Comparison of ENCODE assay signal across 23 mouse cellular contexts in the genomic region with DNA sequence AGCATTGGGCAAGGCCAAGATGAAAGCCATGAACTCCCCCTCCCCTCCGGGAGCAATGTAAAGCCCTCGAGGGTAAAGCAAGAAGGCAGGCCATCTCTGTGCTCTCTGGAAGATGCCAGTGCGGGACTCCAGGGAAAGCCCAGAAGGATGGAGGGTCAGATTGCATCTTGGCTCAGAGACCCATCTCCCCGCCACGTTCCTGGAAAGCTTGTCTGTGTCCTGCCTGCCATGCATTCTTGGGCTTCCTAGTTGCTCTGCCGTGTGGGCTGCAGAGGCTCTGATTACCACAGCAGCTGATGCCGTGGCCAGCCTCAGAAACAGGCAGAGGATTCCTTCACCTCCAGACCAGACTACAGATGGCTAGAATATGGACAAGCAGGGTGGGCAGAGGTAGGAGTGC. TPM values are rescaled to one million over a fixed set of nuclear protein-coding genes. Genes with fewer than 3 reads are reported as not detected.
DNase-seq lines count a peak whose midpoint lies in the region; ATAC-seq and TF ChIP-seq lines count a peak whose summit lies in the region.
"Had no signal": no experiment of that assay in that cellular context is flagged by ENCODE, and none has a peak within 500 bp of the region (broad histone marks: within the 10 kb centered on the region; RNA-seq: fewer than 3 reads in every experiment).

No protein-coding gene starts in this region.

- no peaks in the 10 kb centered on the region for H3K36me3 ChIP-seq in embryonic facial prominence, embryonic 14.5 days (ENCODE audit: control insufficient read depth, insufficient read depth, low read length)
- H3K36me3 ChIP-seq in embryonic facial prominence, embryonic 10.5 days (replicated peaks) = no peaks in the 10 kb centered on the region
- no peaks in the 10 kb centered on the region for H3K36me3 ChIP-seq in myocyte (ENCODE audit: control insufficient read depth, insufficient read depth)
- H3K36me3 ChIP-seq in midbrain, embryonic 10.5 days = no peaks in the 10 kb centered on the region
- H3K36me3 ChIP-seq: forebrain, embryonic 15.5 days; heart, embryonic 15.5 days; hindbrain, embryonic 13.5 days had no signal

- H3K9me3 ChIP-seq in embryonic facial prominence, embryonic 14.5 days (ENCODE audit: control insufficient read depth, low read length) = peaks cover 6% of the 10 kb centered on the region; the same call in 1 of the 2 replicates
- no peaks in the 10 kb centered on the region for H3K9me3 ChIP-seq in embryonic facial prominence, embryonic 10.5 days
- H3K9me3 ChIP-seq in midbrain, embryonic 10.5 days (replicated peaks) = no peaks in the 10 kb centered on the region
- H3K9me3 ChIP-seq: forebrain, embryonic 15.5 days; hindbrain, embryonic 13.5 days had no signal

- H3K9ac ChIP-seq in embryonic facial prominence, embryonic 14.5 days (ENCODE audit: low read depth, low read length) = no peak overlapping the region
- H3K9ac ChIP-seq: forebrain, embryonic 15.5 days; heart, embryonic 15.5 days; hindbrain, embryonic 13.5 days had no signal

- peak; percentile 73 for DNase-seq in embryonic facial prominence, embryonic 14.5 days (ENCODE audit: low spot score)
- no peak for DNase-seq in embryonic facial prominence, embryonic 10.5 days (ENCODE audit: low spot score)
- peak; percentile 29 for DNase-seq in left cerebral cortex, postnatal 4 days
- no peak for DNase-seq in left cerebral cortex, postnatal 10 days (ENCODE audit: extremely low spot score in 1 of 2, low spot score in 2 of 2)
- peak; percentile 40 for DNase-seq in gastrocnemius, postnatal 14 days
- no peak for DNase-seq in lung, postnatal 10 days
- no peak for DNase-seq in midbrain, embryonic 10.5 days (ENCODE audit: low spot score)
- DNase-seq: adrenal gland, adult 8-10 months; adrenal gland, postnatal 36 days; cerebellum, adult 2 months; heart, adult 2 months; heart, postnatal 14 days had no signal

- H3K27ac ChIP-seq in embryonic facial prominence, embryonic 14.5 days (replicated peaks; ENCODE audit: low read depth, low read length) = no peak overlapping the region
- no peak overlapping the region for H3K27ac ChIP-seq in embryonic facial prominence, embryonic 10.5 days (replicated peaks)
- no peak overlapping the region for H3K27ac ChIP-seq in midbrain, embryonic 10.5 days (replicated peaks)
- H3K27ac ChIP-seq: forebrain, embryonic 15.5 days; heart, adult 2 months; heart, embryonic 15.5 days; hindbrain, embryonic 13.5 days; hindbrain, postnatal 0 days had no signal

- no peak overlapping the region for H3K4me3 ChIP-seq in embryonic facial prominence, embryonic 14.5 days (ENCODE audit: low read depth, low read length)
- no peak overlapping the region for H3K4me3 ChIP-seq in embryonic facial prominence, embryonic 10.5 days
- no peak overlapping the region for H3K4me3 ChIP-seq in myocyte
- H3K4me3 ChIP-seq in midbrain, embryonic 10.5 days = no peak overlapping the region
- H3K4me3 ChIP-seq: forebrain, embryonic 15.5 days; heart, adult 2 months; heart, embryonic 15.5 days; hindbrain, embryonic 13.5 days had no signal

- no peaks in the 10 kb centered on the region for H3K27me3 ChIP-seq in embryonic facial prominence, embryonic 14.5 days (replicated peaks; ENCODE audit: control insufficient read depth, insufficient read depth, low read length)
- no peaks in the 10 kb centered on the region for H3K27me3 ChIP-seq in embryonic facial prominence, embryonic 10.5 days (replicated peaks; ENCODE audit: low read depth, poor library complexity, severe bottlenecking)
- H3K27me3 ChIP-seq in myocyte (ENCODE audit: control insufficient read depth, insufficient read depth, insufficient read length) = peaks cover 18% of the 10 kb centered on the region
- H3K27me3 ChIP-seq in midbrain, embryonic 10.5 days (ENCODE audit: low read depth, poor library complexity, severe bottlenecking) = no peaks in the 10 kb centered on the region
- H3K27me3 ChIP-seq: CH12.LX; forebrain, embryonic 15.5 days; heart, embryonic 15.5 days; hindbrain, embryonic 13.5 days had no signal

- H3K4me2 ChIP-seq in embryonic facial prominence, embryonic 14.5 days (ENCODE audit: low read depth, low read length) = no peak overlapping the region
- H3K4me2 ChIP-seq in myocyte (ENCODE audit: low read depth) = no peak overlapping the region
- H3K4me2 ChIP-seq: forebrain, embryonic 15.5 days; heart, embryonic 11.5 days; heart, embryonic 15.5 days; hindbrain, embryonic 13.5 days had no signal

- peaks cover 6% of the 10 kb centered on the region; the same call in 1 of the 2 replicates for H3K4me1 ChIP-seq in embryonic facial prominence, embryonic 14.5 days (ENCODE audit: control insufficient read depth, insufficient read depth, low read length)
- peaks cover 18% of the 10 kb centered on the region for H3K4me1 ChIP-seq in embryonic facial prominence, embryonic 10.5 days
- peaks cover 10% of the 10 kb centered on the region for H3K4me1 ChIP-seq in midbrain, embryonic 10.5 days
- H3K4me1 ChIP-seq: forebrain, embryonic 15.5 days had no signal

- peak; percentile 72 for ATAC-seq in embryonic facial prominence, embryonic 14.5 days (ENCODE audit: low read depth)
- ATAC-seq: forebrain, embryonic 15.5 days; hindbrain, postnatal 0 days had no signal

- no peak overlapping the region for H3ac ChIP-seq in myocyte (ENCODE audit: control insufficient read depth, insufficient read length)

- intact Hi-C loops in left cerebral cortex, postnatal 4 days (cut with DNase I) = no loop called here
- intact Hi-C loops in left cerebral cortex, postnatal 10 days (cut with DNase I) = no loop called here
- intact Hi-C loops in gastrocnemius, postnatal 14 days (cut with DNase I; ENCODE audit: low total_unique reads) = no loop called here

- 32% methylated on average over 7 of the region's 7 CpGs for WGBS in embryonic facial prominence, embryonic 14.5 days
- 54% methylated on average over 7 of the region's 7 CpGs for WGBS in embryonic facial prominence, embryonic 10.5 days
- WGBS in midbrain, embryonic 10.5 days = 76% methylated on average over 7 of the region's 7 CpGs

- TF ChIP-seq POLR2A in myocyte (IDR thresholded peaks at IDR 0.05; ENCODE audit: insufficient read length, low read depth) = no peak

- no peaks in the 10 kb centered on the region for H3K79me2 ChIP-seq in myocyte (ENCODE audit: control insufficient read depth, insufficient read depth)

TF ChIP-seq in myocyte, 11 proteins besides CTCF, POLR2A, EP300 and RAD21:
- peak; percentile 48 to 99 (median 92) for TF ChIP-seq MYOG (IDR thresholded peaks at IDR 0.05; ENCODE audit: control insufficient read depth in 1 of 3, insufficient read depth in 1 of 3, insufficient read length in 2 of 3, low read depth in 2 of 3)
- TF ChIP-seq USF1 (IDR thresholded peaks at IDR 0.05; ENCODE audit: low read depth) = no peak
- no peak for TF ChIP-seq REST (IDR thresholded peaks at IDR 0.05; ENCODE audit: insufficient read depth, insufficient read length)
- TF ChIP-seq POLR2AphosphoS2 (IDR thresholded peaks at IDR 0.05; ENCODE audit: insufficient read length, low read depth) = no peak
- no peak for TF ChIP-seq CEBPB (IDR thresholded peaks at IDR 0.05; ENCODE audit: insufficient read depth, poor library complexity, severe bottlenecking)
- no peak for TF ChIP-seq SRF (IDR thresholded peaks at IDR 0.05; ENCODE audit: control insufficient read depth, insufficient read length, low read depth)
- TF ChIP-seq TCF12 (IDR thresholded peaks at IDR 0.05; ENCODE audit: insufficient read depth, poor library complexity, severe bottlenecking) = peak; percentile 27
- TF ChIP-seq E2F4 (IDR thresholded peaks at IDR 0.05; ENCODE audit: insufficient read depth) = no peak
- TF ChIP-seq MAX (IDR thresholded peaks at IDR 0.05; ENCODE audit: low read depth) = no peak
- peak in 2 of 3 experiments; percentile 82 to 85 for TF ChIP-seq MYOD1 (IDR thresholded peaks at IDR 0.05; ENCODE audit: control insufficient read depth in 1 of 3, insufficient read length in 2 of 3, low read depth in 2 of 3)
- TF ChIP-seq TCF3 (IDR thresholded peaks at IDR 0.05; ENCODE audit: insufficient read length, low read depth) = peak; percentile 66
TF ChIP-seq in myocyte: peak in this region for 4.

RNA-seq across cellular contexts. Expression of gene Banf2, which starts 37.6 kb away (rescaled TPM):
- not detected in 2 replicates for polyA plus RNA-seq in embryonic facial prominence, embryonic 14.5 days (2014; fragmentation: Nextera tagmentation; extraction: Ambion mirVana)
- polyA plus RNA-seq in embryonic facial prominence, embryonic 10.5 days (2016; fragmentation: Nextera tagmentation; extraction: Ambion mirVana) = not detected in 2 replicates
- total RNA-seq in left cerebral cortex, postnatal 4 days (2021) = not detected
- not detected for total RNA-seq in left cerebral cortex, postnatal 10 days (2021)
- total RNA-seq in gastrocnemius, postnatal 14 days (2021) = not detected
- not detected for polyA plus RNA-seq in myocyte (2012; fragmentation: generic; extraction: Trizol)
- polyA plus RNA-seq in midbrain, embryonic 10.5 days (2016; fragmentation: Nextera tagmentation; extraction: Ambion mirVana) = not detected in 2 replicates
- total RNA-seq: adrenal gland, adult 8-10 months; adrenal gland, postnatal 36 days; CH12.LX; heart, adult 2 months; heart, postnatal 14 days; hematopoietic stem cell, adult 5-6 weeks; hindbrain, postnatal 0 days had no signal
- polyA plus RNA-seq: cerebellum, adult 2 months; embryonic facial prominence, embryonic 11.5 days; forebrain, embryonic 11.5 days; forebrain, embryonic 15.5 days; heart, adult 2 months; heart, embryonic 11.5 days; heart, embryonic 15.5 days; hindbrain, embryonic 13.5 days; hindbrain, postnatal 0 days; intestine, embryonic 14.5 days had no signal

RNA-seq across cellular contexts. Expression of gene Rrbp1, which starts 59.4 kb away (rescaled TPM):
- polyA plus RNA-seq in embryonic facial prominence, embryonic 14.5 days (2014; fragmentation: Nextera tagmentation; extraction: Ambion mirVana) = 170 and 175 TPM in 2 replicates
- polyA plus RNA-seq in embryonic facial prominence, embryonic 10.5 days (2016; fragmentation: Nextera tagmentation; extraction: Ambion mirVana) = 50.7 and 57.8 TPM in 2 replicates
- 10 to 100 TPM; 82.5 to 83.9 TPM for total RNA-seq in left cerebral cortex, postnatal 4 days (2021)
- 10 to 100 TPM; 71.8 to 76.7 TPM for total RNA-seq in left cerebral cortex, postnatal 10 days (2021)
- total RNA-seq in gastrocnemius, postnatal 14 days (2021) = 10 to 100 TPM; 73.6 to 99.8 TPM
- 127 TPM for polyA plus RNA-seq in myocyte (2012; fragmentation: generic; extraction: Trizol)
- polyA plus RNA-seq in midbrain, embryonic 10.5 days (2016; fragmentation: Nextera tagmentation; extraction: Ambion mirVana) = 41.7 and 48.0 TPM in 2 replicates

Comparison
In these comparisons a context has a peak if more than half of its experiments do, and no peak if none do; other contexts are left out.
1. DNase-seq: peak in embryonic facial prominence, embryonic 14.5 days (single experiment), left cerebral cortex, postnatal 4 days (single experiment) and gastrocnemius, postnatal 14 days (single experiment); none in embryonic facial prominence, embryonic 10.5 days (single experiment), left cerebral cortex, postnatal 10 days (0 of 2), lung, postnatal 10 days (single experiment) and midbrain, embryonic 10.5 days (single experiment).